Mouse (Mus musculus) olfactory bulb, adult 2 months (tissue): ENCODE data around the gene 2200002J24Rik. TPM values are rescaled to one million over a fixed set of nuclear protein-coding genes. Genes with fewer than 3 reads are reported as not detected.

Experiments used
- H3K27ac ChIP-seq: fragments of 200-500 bp; 2 replicates; pipeline ENCODE4 v1.5.1; 2012; ENCODE audit warnings: low read depth, low read length; ENCODE audit not compliant: insufficient read depth
- H3K4me1 ChIP-seq: fragments of 200-500 bp; 2 replicates; pipeline ENCODE4 v1.6.1; 2012; ENCODE audit warnings: low read length; ENCODE audit not compliant: control insufficient read depth, insufficient read depth
- H3K4me3 ChIP-seq: fragments of 200-500 bp; 2 replicates; pipeline ENCODE4 v1.5.1; 2012; ENCODE audit warnings: mild to moderate bottlenecking, low read depth, low read length, moderate library complexity; ENCODE audit not compliant: insufficient read depth
- CTCF ChIP-seq: fragments of 200-500 bp; IDR thresholded peaks from 2 replicates; pipeline ENCODE4 v1.5.1; 2012; ENCODE audit warnings: low read depth, mild to moderate bottlenecking, low read length, moderate library complexity; ENCODE audit not compliant: insufficient read depth
- POLR2A ChIP-seq: fragments of 200-500 bp; IDR thresholded peaks from 2 replicates; pipeline ENCODE4 v1.6.1; 2012; ENCODE audit warnings: mild to moderate bottlenecking, low read depth, low read length, moderate library complexity; ENCODE audit not compliant: insufficient read depth
- WGBS: fragments of 180-500 bp; shearing (Covaris S2); methylation state at CpG from one replicate; pipeline ENCODE4 v1.1.7; 2018; 5-methylcytosine and 5-hydroxymethylcytosine counted together
- polyA plus RNA-seq: library from polyadenylated mRNA; stranded (reverse); fragments of >200 nt; gene quantifications from 2 replicates; pipeline ENCODE4 v1.2.4, GENCODE M21; 2012; ENCODE audit warnings: low replicate concordance; ENCODE audit not compliant: missing spikeins, insufficient read depth, insufficient read length

2200002J24Rik gene
- polyA plus RNA-seq, 1 experiment: not detected

GRCm38 (mm10) chr7:30683425-30683824 lies 15.3 kb upstream of the 2200002J24Rik start:
- no peak overlapping the region for H3K4me3 ChIP-seq
- TF ChIP-seq CTCF: no peak
- TF ChIP-seq POLR2A: no peak
- WGBS: 78% methylated on average over 2 of the region's 2 CpGs
- H3K4me1 ChIP-seq: 0 out of 2 replicates have a peak, but pooled peaks cover 3% of the 10 kb centered on the region
- H3K27ac ChIP-seq: no peak overlapping the region

- 71% methylated on average over 6 of the region's 6 CpGs for WGBS
- TF ChIP-seq CTCF (no peak), POLR2A (no peak)
- Histone ChIP-seq H3K27ac (no peak overlapping the region), H3K4me1 (0 out of 2 replicates have a peak, but pooled peaks cover 3% of the 10 kb centered on the region), H3K4me3 (no peak overlapping the region)
These were observed 10.4 kb upstream of the 2200002J24Rik start for GRCm38 (mm10) chr7:30688325-30688724.

GRCm38 (mm10) chr7:30698101-30698500 lies 625 bp upstream of the 2200002J24Rik start:
- TF ChIP-seq POLR2A (no peak), CTCF (no peak)
- Histone ChIP-seq H3K4me1 (no peaks in the 10 kb centered on the region), H3K27ac (no peak overlapping the region), H3K4me3 (no peak overlapping the region)
- WGBS: 64% methylated on average over 5 of the region's 5 CpGs

DNA sequence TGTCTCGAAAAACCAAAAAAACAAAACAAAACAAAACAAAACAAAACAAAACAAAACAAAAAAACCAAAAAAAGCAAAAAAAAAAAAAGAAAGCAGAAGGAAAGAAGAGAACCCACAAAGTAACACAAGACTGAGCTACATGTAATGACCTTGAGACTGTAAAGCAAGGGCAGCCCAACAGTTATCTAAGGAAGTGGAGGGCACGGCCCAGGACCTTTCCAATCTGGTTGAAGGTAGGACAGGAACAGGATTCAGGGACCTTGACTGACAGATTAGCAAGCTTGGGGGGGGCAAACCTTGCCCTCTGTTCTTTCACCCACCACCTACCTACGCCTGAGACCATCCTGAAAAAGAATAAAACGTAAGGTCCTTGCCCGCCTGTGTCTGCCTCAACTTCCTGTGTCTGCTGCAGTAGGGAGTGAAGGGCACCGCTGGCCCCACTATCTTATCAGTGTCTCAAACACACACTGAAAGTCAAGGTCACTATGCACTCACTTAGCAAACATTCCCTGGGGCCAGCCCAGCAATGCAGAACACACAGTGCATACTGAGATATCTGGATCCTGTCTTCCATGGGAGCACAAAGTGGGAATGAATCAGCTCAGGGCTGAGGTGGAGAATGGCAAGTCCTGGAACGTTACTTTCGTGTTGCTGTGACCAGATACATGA lies 7.6 kb downstream of the 2200002J24Rik start:
- Histone ChIP-seq H3K27ac (no peak overlapping the region), H3K4me3 (no peak overlapping the region), H3K4me1 (no peaks in the 10 kb centered on the region)
- WGBS: 85% methylated on average over 8 of the region's 8 CpGs
- no peak for TF ChIP-seq CTCF
- TF ChIP-seq POLR2A: no peak

DNA sequence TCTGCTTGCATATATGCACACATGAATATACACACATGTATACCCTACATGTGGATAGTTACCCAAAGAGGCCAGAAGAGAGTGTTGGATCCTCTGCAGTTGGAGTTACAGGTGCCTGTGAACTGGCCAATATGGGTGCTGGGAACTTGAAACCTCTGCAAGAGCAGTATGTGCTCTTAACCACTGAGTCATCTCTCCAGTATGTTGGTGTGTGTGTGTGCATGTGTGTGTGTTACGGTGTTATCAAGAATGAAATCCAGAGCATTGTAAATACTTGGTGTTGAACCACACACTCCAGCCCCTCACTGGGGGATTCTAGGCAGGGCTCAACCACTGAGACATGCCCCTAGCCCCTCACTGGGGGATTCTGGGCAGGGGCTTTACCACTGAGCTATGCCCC lies 8.7 kb downstream of the 2200002J24Rik start:
- 88% methylated on average over 1 of the region's 1 CpGs for WGBS
- no peaks in the 10 kb centered on the region for H3K4me1 ChIP-seq
- no peak for TF ChIP-seq CTCF
- TF ChIP-seq POLR2A: no peak
- no peak overlapping the region for H3K4me3 ChIP-seq
- H3K27ac ChIP-seq: no peak overlapping the region

DNA sequence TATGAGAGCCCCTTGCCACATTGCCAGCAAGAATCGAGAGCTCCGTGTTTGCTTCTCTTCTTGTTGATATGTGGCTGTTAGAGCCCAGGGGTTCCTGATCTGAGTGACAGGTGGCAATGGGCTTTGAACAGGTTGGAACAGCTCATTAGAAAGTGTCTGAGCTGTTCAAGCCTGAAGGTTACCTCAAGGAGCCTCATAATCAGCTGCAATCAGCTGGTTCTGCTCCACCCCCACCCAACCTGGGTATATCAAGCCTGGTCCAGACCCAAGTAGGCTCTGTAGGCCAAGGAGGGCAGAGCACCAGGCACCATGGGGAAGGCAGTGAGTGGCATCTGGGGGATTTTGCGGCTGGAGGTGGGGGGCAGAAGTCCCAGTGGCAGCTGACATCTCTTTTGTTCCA lies 13.2 kb downstream of the 2200002J24Rik start, which contains the start of gene Atp4a:
Gene Atp4a, plus strand, starts transcription at position 268 of the 400 bp plus-strand sequence.
- H3K4me3 ChIP-seq: no peak within 1 kb of the TSS
- 80% methylated on average over 3 of the region's 3 CpGs for WGBS
- TF ChIP-seq POLR2A: no peak
- no peak within 1 kb of the TSS for H3K27ac ChIP-seq
- H3K4me1 ChIP-seq: peaks cover 2% of the 10 kb centered on the region

DNA sequence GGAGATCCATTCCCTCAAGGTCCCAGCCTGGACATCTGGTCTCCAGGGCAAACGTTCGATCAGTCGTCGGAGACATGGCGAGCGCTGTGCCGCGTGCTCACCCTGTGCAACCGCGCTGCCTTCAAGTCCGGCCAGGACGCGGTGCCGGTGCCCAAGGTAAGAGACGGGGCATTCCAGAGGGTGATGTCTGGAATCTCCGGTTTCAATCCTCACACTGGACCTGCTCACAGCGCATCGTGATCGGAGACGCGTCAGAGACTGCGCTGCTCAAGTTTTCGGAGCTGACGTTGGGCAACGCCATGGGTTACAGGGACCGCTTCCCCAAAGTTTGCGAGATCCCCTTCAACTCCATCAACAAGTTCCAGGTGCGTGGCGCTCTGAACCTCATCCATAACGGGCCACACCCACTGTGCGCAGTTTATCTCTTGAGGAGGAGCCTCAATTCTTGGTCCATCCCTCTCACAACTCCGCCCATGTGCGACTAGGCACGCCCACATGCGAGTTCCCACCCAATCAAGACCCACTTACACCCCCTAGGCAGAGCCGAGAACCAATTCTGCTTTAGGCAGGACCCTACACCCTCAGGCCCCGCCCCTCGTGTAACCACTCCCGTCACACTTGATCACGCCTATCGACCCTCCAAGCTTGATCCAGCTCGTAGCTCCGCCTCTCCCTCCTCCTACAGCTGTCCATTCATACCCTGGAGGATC lies 18.4 kb downstream of the 2200002J24Rik start:
- H3K27ac ChIP-seq: no peak overlapping the region
- 3% methylated on average over 43 of the region's 43 CpGs for WGBS
- TF ChIP-seq POLR2A: no peak
- TF ChIP-seq CTCF: no peak
- H3K4me1 ChIP-seq: peaks cover 12% of the 10 kb centered on the region
- H3K4me3 ChIP-seq: peak overlapping the region; percentile 20

- Histone ChIP-seq H3K4me3 (peak overlapping the region; percentile 20), H3K27ac (no peak overlapping the region), H3K4me1 (peaks cover 12% of the 10 kb centered on the region)
- no peak for TF ChIP-seq POLR2A
- no peak for TF ChIP-seq CTCF
- WGBS: 15% methylated on average over 14 of the region's 14 CpGs
These were observed 19.0 kb downstream of the 2200002J24Rik start for GRCm38 (mm10) chr7:30717716-30718046.

DNA sequence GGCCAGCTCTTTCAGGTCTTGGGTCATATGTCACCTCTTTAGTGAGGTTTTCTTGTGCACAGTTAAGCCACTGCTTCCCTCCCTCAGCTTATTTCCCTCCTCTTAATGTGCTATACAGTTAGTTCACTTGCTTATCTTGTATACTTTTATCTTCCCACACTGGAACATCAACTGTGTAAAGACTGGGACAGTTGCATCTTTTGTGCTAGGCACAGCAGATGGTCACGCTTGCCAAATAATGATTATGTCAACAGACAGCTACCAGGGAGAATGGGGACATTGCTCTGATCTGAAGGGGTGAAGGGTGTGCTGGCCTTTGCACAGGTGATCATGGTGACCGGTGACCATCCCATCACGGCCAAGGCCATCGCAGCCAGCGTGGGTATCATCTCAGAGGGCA lies 20.9 kb downstream of the 2200002J24Rik start:
- no peak overlapping the region for H3K27ac ChIP-seq
- TF ChIP-seq POLR2A (no peak), CTCF (no peak)
- WGBS: 98% methylated on average over 5 of the region's 5 CpGs
- no peak overlapping the region for H3K4me3 ChIP-seq
- H3K4me1 ChIP-seq: peaks cover 12% of the 10 kb centered on the region

GRCm38 (mm10) chr7:30721286-30721685 lies 22.6 kb downstream of the 2200002J24Rik start:
- no peak for TF ChIP-seq CTCF
- no peak for TF ChIP-seq POLR2A
- H3K4me3 ChIP-seq: no peak overlapping the region
- WGBS: 71% methylated on average over 7 of the region's 7 CpGs

More at GRCm38 (mm10) chr7:30721286-30721685, 22.6 kb downstream of the 2200002J24Rik start:
- Histone ChIP-seq H3K4me1 (peaks cover 12% of the 10 kb centered on the region), H3K27ac (no peak overlapping the region)
